Mouse (Mus musculus) cerebral cortex, adult 2 months (tissue): ENCODE data around the gene Tbc1d2.

ENCODE experiments used
- WGBS: fragments of 180-500 bp; shearing (Covaris S2); methylation state at CpG from one replicate; pipeline ENCODE4 v1.1.7; 2018; 5-methylcytosine and 5-hydroxymethylcytosine counted together

Gene Tbc1d2

GRCm38 (mm10) chr4:46580799-46581243 is 69.2 kb downstream of the Tbc1d2 start:
- 90% methylated on average over 15 of the region's 15 CpGs for WGBS

DNA sequence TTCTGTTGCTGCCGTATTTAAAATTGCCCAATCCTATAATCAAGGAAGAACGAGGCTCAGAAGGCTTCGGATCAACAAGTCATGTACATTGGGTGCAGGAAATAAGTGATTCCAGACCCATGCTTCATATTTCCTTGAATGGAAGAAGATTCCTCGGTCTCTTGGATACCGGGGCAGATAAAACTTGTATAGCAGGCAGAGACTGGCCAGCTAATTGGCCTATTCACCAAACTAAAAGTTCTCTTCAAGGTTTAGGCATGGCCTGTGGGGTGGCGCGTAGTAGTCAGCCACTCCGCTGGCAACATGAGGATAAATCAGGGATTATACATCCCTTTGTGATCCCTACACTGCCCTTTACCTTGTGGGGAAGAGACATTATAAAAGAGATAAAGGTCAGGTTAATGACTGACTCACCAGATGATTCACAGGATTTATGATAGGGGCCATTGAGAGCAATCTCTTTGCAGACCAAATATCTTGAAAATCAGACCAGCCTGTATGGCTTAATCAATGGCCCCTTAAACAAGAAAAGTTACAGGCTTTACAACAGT is 71.1 kb downstream of the Tbc1d2 start:
- 90% methylated on average over 8 of the region's 8 CpGs for WGBS

DNA sequence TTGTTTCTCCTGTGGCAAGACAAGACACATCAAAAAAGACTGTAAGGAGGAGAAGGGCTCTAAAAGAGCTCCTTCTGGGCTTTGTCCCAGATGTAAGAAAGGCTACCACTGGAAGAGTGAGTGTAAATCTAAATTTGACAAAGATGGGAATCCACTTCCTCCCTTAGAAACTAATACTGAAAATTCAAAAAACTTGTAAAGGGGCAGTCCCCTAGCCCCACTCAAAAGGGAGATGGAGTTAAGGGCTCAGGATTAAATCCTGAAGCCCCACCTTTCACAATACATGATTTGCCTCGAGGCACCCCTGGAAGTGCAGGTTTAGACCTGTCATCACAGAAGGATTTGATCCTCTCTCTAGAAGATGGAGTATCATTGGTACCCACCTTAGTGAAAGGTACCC is 71.8 kb downstream of the Tbc1d2 start:
- WGBS: 70% methylated on average over 1 of the region's 1 CpGs

DNA sequence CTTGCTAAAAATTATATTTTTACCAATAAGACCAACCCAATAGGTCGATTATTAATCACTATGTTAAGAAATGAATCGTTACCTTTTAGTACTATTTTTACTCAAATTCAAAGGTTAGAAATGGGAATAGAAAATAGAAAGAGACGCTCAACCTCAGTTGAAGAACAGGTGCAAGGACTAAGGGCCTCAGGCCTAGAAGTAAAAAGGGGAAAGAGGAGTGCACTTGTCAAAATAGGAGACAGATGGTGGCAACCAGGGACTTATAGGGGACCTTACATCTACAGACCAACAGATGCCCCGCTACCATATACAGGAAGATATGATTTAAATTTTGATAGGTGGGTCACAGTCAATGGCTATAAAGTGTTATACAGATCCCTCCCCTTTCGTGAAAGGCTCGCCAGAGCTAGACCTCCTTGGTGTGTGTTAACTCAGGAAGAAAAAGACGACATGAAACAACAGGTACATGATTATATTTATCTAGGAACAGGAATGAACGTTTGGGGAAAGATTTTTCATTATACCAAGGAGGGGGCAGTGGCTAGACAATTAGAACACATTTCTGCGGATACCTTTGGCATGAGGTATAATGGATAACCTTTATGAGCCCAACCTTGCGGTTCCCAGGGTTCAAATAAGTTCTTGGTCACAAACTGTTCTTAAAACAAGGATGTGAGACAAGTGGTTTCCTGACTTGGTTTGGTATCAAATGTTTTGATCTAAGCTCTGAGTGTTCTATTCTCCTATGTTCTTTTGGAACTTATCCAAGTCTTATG is 74.3 kb downstream of the Tbc1d2 start:
- WGBS: 86% methylated on average over 6 of the region's 10 CpGs

DNA sequence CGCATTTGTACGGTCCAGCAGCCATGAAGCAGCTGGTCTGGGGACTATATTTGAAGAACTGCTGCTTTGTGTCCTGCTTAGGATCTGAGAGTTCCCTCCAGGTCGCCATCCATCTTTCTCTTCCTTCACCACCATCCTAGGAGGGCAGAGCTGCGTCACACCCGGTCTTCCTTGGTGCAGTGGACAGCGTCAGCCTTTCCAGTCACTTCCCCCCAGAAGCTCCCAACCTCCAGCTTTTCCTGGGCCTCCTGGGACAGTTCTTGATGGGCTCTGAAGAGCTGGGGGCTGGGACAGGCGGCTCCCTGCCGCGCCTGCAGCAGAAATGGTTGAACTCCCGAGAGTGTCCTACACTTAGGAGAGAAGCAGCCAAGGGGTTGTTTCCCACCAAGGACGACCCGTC is 75.2 kb downstream of the Tbc1d2 start:
- 85% methylated on average over 12 of the region's 12 CpGs for WGBS

- WGBS: 74% methylated on average over 9 of the region's 9 CpGs
These were observed 75.8 kb downstream of the Tbc1d2 start for GRCm38 (mm10) chr4:46574024-46574753.

- 92% methylated on average over 4 of the region's 4 CpGs for WGBS
These were observed 77.4 kb downstream of the Tbc1d2 start for GRCm38 (mm10) chr4:46572616-46573015.

DNA sequence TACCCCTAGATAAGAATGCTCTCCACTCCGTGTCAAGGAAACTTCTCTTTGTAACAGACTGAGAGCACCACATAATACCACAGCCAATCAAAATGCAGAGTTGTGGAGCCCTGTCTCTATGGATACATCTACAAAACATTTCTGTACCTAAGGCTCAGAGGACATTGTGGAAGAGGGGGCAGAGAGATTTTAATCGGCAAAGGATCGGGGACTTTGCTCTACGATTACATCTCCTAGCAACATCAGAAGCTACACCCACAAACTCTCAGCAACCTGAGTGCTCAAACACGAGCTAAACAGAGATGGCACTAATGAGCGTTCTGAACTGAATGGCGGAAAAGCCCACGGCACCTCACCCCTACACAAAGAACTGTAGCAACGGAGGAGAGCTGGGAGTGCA is 78.3 kb downstream of the Tbc1d2 start:
- WGBS: 72% methylated on average over 9 of the region's 9 CpGs

- WGBS: 31% methylated on average over 5 of the region's 5 CpGs
These were observed 80.3 kb downstream of the Tbc1d2 start for GRCm38 (mm10) chr4:46569671-46570070.

DNA sequence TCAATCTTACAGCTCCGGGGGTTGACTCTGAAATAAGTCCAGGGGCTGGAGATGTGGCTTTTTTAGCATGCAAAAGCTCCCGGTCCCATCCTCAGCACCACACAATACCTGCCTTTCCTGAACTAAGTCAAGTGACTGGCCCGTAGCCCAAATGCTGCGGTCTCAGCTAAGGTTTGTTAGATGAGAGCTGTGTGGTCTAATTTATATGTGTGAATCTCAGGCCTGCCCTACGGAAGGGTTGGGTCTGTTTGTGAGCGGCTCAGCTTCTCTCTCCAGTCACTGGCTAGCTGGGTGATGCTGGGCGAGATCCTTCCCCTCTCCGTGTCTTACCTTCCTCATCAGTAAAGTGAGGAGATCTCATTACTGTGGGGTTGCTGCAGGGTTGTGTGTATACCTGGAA is 81.8 kb downstream of the Tbc1d2 start:
- 92% methylated on average over 8 of the region's 8 CpGs for WGBS

DNA sequence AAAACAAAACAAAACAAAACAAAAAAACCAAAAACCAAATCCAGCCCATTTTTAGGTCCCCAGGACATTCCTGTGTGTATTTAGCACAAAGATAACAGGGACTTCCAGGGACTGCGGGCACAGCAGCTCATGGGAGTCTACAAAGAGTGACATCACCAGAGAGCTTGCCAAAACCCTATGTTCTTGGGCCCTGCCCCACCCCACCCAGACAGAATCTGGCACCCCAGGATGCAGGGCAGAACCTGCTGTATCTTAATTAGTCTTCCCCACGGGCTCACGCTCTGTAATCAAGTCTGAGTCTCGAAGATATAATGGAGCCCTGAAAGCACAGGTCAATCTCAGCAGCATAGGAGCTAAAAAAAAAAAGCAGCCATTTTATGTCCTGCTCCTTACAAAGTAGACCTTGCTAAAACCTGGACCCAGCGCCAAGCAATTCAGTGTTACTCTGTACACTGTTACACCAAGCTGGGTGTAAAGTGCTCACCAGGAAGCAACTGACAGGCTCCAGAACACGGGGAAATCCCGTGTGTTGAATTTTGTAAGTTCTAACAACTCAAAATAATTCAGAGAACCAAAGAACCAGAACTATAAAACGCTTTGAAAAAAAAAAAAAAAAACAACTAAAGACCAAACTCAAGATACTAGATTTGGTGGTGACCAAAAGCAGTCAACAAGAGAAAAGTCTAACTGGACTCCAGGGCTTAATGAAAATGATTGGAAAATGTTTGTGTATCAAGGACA is 82.9 kb downstream of the Tbc1d2 start:
- WGBS: 71% methylated on average over 8 of the region's 8 CpGs

GRCm38 (mm10) chr4:46565393-46565955 is 84.5 kb downstream of the Tbc1d2 start:
- 87% methylated on average over 4 of the region's 4 CpGs for WGBS

GRCm38 (mm10) chr4:46564247-46564646 is 85.8 kb downstream of the Tbc1d2 start:
- WGBS: 91% methylated on average over 4 of the region's 4 CpGs

DNA sequence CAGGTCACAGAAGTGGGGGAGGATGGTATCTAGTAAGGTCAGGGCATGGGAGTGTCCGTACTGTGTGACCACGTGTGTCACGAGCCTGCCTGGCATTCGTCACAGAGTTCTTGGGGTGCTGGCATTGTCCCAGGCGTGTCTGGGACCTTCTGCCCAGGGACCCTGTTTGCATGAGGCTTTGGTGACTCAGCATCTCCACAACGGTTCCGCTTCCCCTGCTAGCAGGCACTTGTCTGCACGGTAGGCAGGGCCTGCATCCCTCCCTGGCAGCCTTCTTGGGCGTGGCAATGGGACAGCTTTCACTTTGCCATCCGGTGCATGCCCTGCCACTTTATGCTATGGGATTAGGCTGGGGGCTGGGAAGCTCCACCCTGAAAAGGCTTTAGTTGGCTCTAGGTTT is 86.2 kb downstream of the Tbc1d2 start:
- WGBS: 68% methylated on average over 10 of the region's 10 CpGs

GRCm38 (mm10) chr4:46562841-46563240 is 87.2 kb downstream of the Tbc1d2 start:
- WGBS: 97% methylated on average over 14 of the region's 14 CpGs

- WGBS: 92% methylated on average over 5 of the region's 5 CpGs
These were observed 88.0 kb downstream of the Tbc1d2 start for GRCm38 (mm10) chr4:46562037-46562436.

DNA sequence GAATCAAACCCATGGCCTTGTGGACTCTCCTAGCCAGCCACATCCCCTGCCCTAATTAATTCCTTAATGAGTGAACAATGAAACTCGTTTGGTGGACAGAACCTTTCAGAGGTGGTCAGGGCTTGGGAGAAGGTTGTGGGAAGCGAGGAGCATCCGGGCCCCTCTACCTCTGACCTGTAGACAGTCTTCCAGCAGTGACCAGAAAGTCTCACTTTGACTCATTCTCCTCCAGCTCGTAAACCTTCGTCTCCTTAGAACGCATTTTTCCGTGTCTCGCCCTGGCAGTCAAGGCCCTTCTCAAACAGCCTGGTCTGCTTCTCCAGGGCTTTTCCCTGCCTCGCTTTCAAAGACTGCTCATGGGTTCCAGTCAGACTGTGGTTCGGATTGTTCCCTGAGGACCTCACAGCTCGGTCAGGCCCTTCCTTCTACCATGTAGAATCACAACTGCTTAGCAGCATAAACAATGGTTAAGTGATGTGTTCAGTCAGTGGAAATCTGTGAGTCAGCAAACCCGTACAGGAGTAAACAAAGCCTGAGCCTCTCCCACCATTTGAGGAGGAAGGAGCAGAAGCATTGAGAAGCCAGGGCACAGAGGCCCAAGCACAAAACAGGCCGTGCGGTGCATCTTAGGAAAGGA is 89.8 kb downstream of the Tbc1d2 start:
- WGBS: 85% methylated on average over 14 of the region's 14 CpGs

- 80% methylated on average over 22 of the region's 22 CpGs for WGBS
These were observed 91.0 kb downstream of the Tbc1d2 start for GRCm38 (mm10) chr4:46558672-46559667.

GRCm38 (mm10) chr4:46556933-46557332 is 93.1 kb downstream of the Tbc1d2 start:
- 82% methylated on average over 3 of the region's 3 CpGs for WGBS

- WGBS: 90% methylated on average over 9 of the region's 9 CpGs
These were observed 94.2 kb downstream of the Tbc1d2 start for GRCm38 (mm10) chr4:46555762-46556161.
